Mouse (Mus musculus): ENCODE measurements around the gene Thap4. TPM values are rescaled to one million over a fixed set of nuclear protein-coding genes. Genes with fewer than 3 reads are reported as not detected.
"Not testable (repeated sequence)": the region's sequence is repeated elsewhere in the genome, so short reads cannot be mapped to it uniquely, and the experiment has no call there.

The Thap4 gene
- total RNA-seq, 2 experiments from 2014 or later, result 61.0 to 65.6 TPM

GRCm38 (mm10) chr1:93694966-93695365 is 59.7 kb downstream of the Thap4 start:
- peak; percentile 69 to 70 for DNase-seq
- intact Hi-C loops (cut with DNase I), result no loop called here

DNA sequence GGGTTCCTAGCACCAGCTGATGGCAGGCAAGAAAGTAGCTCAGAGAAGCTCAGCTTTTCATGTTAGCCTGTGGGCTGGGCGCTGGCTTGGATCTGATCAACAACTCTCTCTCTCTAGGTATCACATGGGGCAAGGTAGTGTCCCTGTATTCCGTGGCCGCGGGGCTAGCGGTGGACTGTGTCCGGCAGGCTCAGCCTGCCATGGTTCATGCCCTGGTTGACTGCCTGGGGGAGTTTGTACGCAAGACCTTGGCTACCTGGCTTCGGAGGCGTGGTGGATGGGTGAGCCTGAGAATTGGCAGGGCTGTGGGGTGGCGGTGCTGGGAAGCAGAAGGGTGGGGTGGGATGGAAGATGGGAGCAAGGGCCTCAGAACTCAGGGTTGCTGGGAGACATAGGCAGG is 60.7 kb downstream of the Thap4 start:
- no peak for DNase-seq
- intact Hi-C loops (cut with DNase I), result no loop called here

GRCm38 (mm10) chr1:93693502-93693901 is 61.2 kb downstream of the Thap4 start:
- DNase-seq, result no peak
- intact Hi-C loops (cut with DNase I), result no loop called here

DNA sequence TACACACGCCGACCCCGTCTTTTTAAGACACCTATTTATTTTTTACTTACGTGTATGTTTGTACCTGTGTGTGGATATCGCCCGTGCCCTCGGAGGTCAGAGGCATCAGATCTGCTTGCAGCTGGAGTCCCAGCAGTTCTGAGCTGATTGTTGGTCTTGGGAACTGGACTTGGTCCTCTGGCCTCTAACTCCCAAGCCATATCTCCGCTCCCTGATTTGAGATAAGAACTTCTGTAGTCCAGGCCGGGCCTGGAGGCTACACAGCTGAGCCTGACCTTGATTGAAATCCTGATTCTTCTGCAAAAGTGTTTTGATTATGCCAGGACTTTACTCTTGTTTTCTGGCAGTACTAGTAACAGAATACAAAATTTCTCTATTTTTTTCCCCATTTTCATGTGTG is 61.9 kb downstream of the Thap4 start:
- DNase-seq, result no peak
- intact Hi-C loops (cut with DNase I), result no loop called here

GRCm38 (mm10) chr1:93691786-93692357 is 62.8 kb downstream of the Thap4 start:
- no peak for DNase-seq
- intact Hi-C loops (cut with DNase I), result no loop called here

- DNase-seq, result no peak
- intact Hi-C loops (cut with DNase I), result no loop called here
Measured at GRCm38 (mm10) chr1:93691106-93691505, 63.6 kb downstream of the Thap4 start.

- no peak for DNase-seq
- intact Hi-C loops (cut with DNase I), result no loop called here
Measured at GRCm38 (mm10) chr1:93689901-93690496, 64.7 kb downstream of the Thap4 start.

DNA sequence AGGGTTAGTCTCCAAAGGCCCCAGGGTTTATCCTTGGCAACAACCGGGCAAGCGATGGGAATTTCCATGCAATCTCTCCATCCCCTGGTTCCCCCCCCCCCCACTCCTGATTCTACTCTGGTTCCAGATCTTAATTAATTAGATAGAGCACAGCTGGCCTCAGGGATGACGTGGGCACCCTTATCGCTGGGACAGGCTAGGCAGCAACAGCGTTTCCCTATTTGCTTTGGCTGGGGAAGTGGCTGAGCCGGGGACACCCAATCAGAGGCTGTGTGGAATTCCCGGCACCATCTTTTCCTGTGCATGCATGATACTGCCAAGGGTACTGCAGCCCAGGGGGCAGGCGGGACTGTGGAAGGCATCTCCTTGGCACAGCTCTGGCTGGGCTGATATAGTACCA is 66.5 kb downstream of the Thap4 start:
- intact Hi-C loops (cut with DNase I), result no loop called here
- no peak for DNase-seq

DNA sequence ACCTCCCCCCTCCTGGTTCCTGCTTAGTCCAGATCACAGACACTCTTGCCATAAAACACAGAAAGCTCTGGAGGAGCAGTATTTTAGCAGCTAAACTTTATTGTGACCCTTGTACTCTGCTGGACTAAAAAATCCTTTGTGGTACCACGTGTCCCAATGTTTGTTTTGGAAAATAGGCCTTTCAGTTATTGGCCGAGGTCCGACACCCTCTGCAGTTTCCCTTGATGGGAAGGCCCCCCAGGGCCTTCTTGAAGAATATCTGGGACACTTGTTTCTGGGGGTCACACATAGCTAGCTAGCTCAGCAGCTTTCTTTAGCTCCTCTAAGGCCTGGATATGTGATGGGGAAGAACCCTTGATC is 67.7 kb downstream of the Thap4 start:
- DNase-seq, result no peak
- intact Hi-C loops (cut with DNase I), result no loop called here

DNA sequence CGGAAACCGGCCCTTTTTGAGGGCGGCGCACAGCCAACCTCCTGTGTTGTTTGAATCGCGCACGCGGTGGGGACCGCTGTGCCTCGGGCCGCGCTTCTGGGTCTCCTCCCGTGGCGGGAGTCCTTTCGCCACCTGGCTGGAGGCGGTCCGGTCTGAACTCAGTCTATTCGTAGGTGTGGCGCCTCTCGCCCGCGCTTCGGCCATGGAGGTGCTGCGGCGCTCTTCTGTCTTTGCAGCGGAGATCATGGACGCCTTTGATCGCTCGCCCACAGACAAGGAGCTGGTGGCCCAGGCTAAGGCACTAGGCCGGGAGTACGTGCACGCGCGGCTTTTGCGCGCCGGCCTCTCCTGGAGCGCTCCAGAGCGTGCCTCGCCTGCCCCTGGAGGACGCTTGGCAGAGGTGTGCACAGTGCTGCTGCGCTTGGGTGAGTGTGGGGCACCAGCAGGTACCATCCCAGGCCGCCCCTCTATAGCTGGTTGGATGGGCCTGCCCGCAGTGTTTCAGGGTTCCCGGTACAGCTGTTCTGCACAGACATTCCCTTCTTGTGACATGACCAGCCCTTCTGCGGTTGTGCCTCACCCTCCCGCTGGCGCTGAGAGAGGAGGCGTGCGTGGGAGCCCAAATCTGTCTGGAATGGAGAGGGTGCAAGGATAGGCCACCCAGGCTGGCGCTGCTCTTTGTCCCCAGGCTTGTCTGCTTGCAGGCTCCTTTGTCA is 68.3 kb downstream of the Thap4 start:
- DNase-seq, result peak in 1 of 2 experiments; percentile 34
- intact Hi-C loops (cut with DNase I), result no loop called here

DNA sequence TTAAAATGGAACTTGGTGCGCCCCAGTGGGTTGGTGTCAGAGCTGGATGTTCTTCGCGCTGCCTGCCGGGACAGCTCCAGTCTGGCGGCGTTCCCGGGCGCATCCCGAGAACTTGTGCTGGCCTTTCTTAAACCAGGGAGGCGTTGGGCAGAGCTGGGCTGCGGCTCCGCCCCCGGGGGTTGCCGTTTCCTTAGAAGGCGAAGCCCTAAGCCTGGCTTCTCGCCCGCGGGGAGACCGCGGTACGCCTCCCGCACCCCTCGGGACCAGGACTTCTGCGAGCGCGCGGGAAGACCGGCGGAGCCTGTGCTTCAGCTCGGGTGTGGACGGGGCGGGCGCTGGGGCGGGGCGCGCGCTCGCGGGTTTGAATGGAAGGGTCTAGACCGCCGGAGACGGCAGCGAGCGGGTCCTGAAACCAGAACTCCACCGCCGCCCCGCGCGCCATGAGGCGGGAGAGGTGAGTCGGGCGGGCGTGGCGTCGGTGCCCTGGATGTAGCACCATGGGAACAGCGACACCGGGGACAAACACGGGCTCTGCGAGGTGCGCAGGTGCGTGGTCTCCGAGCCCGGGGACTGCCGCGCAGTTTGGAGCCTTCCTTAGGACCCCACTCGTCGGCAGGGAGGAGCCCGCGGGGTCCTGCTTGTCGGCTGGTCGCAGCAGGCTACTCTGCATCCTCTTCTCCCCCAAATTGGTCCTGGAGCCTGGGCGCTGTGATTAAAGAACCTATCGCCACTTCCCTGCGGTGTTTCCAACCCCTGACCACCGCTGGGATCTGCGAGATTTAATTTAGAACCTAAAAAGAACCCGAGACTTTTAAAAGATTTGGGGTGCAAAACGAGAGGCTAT is 69.0 kb downstream of the Thap4 start, which contains the start of gene Bok:
Bok (plus strand) TSS at position 260 of the 844 bp plus-strand sequence.
- DNase-seq, result peak; percentile 69 to 81
- intact Hi-C loops (cut with DNase I), result no loop called here

- DNase-seq, result peak; percentile 33
- intact Hi-C loops (cut with DNase I), result no loop called here
Measured at GRCm38 (mm10) chr1:93679889-93680568, 74.6 kb downstream of the Thap4 start.

GRCm38 (mm10) chr1:93678386-93678785 is 76.3 kb downstream of the Thap4 start:
- intact Hi-C loops (cut with DNase I), result no loop called here
- DNase-seq, result peak in 1 of 2 experiments; percentile 40

GRCm38 (mm10) chr1:93672682-93673081 is 82.0 kb downstream of the Thap4 start:
- intact Hi-C loops (cut with DNase I), result no loop called here
- DNase-seq, result no peak

- DNase-seq, result no peak
- intact Hi-C loops (cut with DNase I), result loop anchor here (5.0 kb wide), 2 partner anchors 57 to 132 kb away; partner anchors contain the start of genes Dtymk and Ing5
Measured at GRCm38 (mm10) chr1:93669941-93670340, 84.7 kb downstream of the Thap4 start.

DNA sequence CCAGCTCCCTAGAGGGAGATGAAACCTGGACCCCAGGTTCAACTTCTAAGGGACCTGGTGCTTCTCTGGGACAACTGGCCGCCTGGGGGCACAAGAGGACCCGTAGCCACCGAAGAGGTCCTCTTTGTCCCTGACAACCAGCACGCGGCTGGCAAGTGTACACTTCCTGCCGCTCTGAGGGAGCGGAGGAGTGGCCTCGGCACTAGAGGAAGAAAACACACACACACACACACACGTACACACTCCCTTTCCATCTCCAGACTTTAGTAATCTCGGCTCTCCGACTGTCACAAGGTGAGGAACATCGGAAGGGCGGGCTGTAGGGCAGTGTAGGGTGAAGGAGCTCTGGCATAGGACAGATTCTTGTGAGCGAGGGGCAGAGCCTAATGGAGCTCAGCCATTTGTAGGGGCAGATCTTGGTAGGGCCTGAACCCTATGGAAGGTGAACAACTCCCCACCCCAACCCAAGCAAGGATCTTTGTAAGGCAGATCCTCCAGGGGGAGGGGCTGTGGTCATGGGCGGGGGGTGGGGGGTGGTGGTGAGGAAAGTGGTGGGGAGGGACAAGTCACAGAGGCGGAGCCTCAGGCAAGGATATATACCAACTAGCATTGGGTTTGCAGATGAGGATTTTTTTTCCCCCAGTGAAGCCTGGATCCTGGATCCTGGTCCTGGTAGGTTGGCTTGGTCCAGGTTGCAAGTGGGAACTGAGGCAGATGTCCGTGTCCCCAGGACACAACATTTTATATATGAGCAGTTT is 85.7 kb downstream of the Thap4 start:
- peak; percentile 65 to 80 for DNase-seq
- intact Hi-C loops (cut with DNase I), result loop anchor here (5.0 kb wide), 2 partner anchors 58 to 133 kb away; partner anchors contain the start of genes Dtymk and Ing5

GRCm38 (mm10) chr1:93667760-93668400 is 86.8 kb downstream of the Thap4 start:
- no peak for DNase-seq
- intact Hi-C loops (cut with DNase I), result loop anchor here (5.0 kb wide), 2 partner anchors 59 to 134 kb away; partner anchors contain the start of genes Dtymk and Ing5

GRCm38 (mm10) chr1:93658559-93658958 is 96.1 kb downstream of the Thap4 start, which contains the start of gene Stk25:
Stk25 (minus strand) TSS chr1:93658659.
- DNase-seq; intact Hi-C loops (cut with DNase I): not testable (repeated sequence)

- intact Hi-C loops (cut with DNase I), result no loop called here
- no peak for DNase-seq
Measured at GRCm38 (mm10) chr1:93657025-93657360, 97.7 kb downstream of the Thap4 start.

Data from gastrocnemius, postnatal 36 days (tissue).